Comparison of ENCODE assay signal across 15 mouse cellular contexts in genomic region chr11:50688584-50688983, GRCm38 (mm10).
DNase-seq lines count a peak whose midpoint lies in the region; ATAC-seq and TF ChIP-seq lines count a peak whose summit lies in the region.
"Had no signal": no experiment of that assay in that cellular context is flagged by ENCODE, and none has a peak within 500 bp of the region (broad histone marks: within the 10 kb centered on the region; RNA-seq: fewer than 3 reads in every experiment).

No protein-coding gene starts in this region.

- 82% methylated on average over 3 of the region's 3 CpGs for WGBS in forebrain, embryonic 11.5 days
- 86% methylated on average over 3 of the region's 3 CpGs for WGBS in forebrain, embryonic 10.5 days
- WGBS in kidney, postnatal 0 days: 96% methylated on average over 3 of the region's 3 CpGs
- WGBS in lung, postnatal 0 days: 92% methylated on average over 3 of the region's 3 CpGs

- H3K9ac ChIP-seq in forebrain, embryonic 11.5 days (ENCODE audit: low read length): no peak overlapping the region
- no peak overlapping the region for H3K9ac ChIP-seq in kidney, postnatal 0 days (ENCODE audit: low read depth, low read length)
- H3K9ac ChIP-seq in lung, postnatal 0 days (replicated peaks; ENCODE audit: low read depth): no peak overlapping the region
- H3K9ac ChIP-seq: forebrain, embryonic 15.5 days; limb, embryonic 12.5 days; neural tube, embryonic 12.5 days had no signal

- no peak for TF ChIP-seq EP300 in lung, postnatal 0 days (IDR thresholded peaks at IDR 0.05)

- ATAC-seq in forebrain, embryonic 11.5 days (replicated peaks; ENCODE audit: low FRiP score): no peak
- ATAC-seq in kidney, postnatal 0 days (replicated peaks; ENCODE audit: low FRiP score, low read depth): no peak
- no peak for ATAC-seq in lung, postnatal 0 days
- ATAC-seq: forebrain, embryonic 15.5 days; inflammation-experienced regulatory T-cells, adult 6 months had no signal

- no peaks in the 10 kb centered on the region for H3K36me3 ChIP-seq in forebrain, embryonic 11.5 days (ENCODE audit: control insufficient read depth, insufficient read depth, low read length)
- H3K36me3 ChIP-seq in forebrain, embryonic 10.5 days (replicated peaks): no peaks in the 10 kb centered on the region
- H3K36me3 ChIP-seq in kidney, postnatal 0 days (ENCODE audit: insufficient read depth, low read length): no peaks in the 10 kb centered on the region
- H3K36me3 ChIP-seq in lung, postnatal 0 days (ENCODE audit: insufficient read depth, low read length): no peaks in the 10 kb centered on the region
- H3K36me3 ChIP-seq: forebrain, embryonic 15.5 days; limb, embryonic 12.5 days; neural tube, embryonic 12.5 days had no signal

- no peak overlapping the region for H3K4me2 ChIP-seq in forebrain, embryonic 11.5 days (ENCODE audit: low read depth, low read length, severe bottlenecking)
- no peak overlapping the region for H3K4me2 ChIP-seq in kidney, postnatal 0 days (ENCODE audit: low read length)
- H3K4me2 ChIP-seq in lung, postnatal 0 days (replicated peaks; ENCODE audit: low read depth, low read length): no peak overlapping the region
- H3K4me2 ChIP-seq: forebrain, embryonic 15.5 days; limb, embryonic 12.5 days; neural tube, embryonic 12.5 days had no signal

- H3K4me1 ChIP-seq in forebrain, embryonic 11.5 days (replicated peaks; ENCODE audit: control insufficient read depth, insufficient read depth, low read length): no peaks in the 10 kb centered on the region
- H3K4me1 ChIP-seq in forebrain, embryonic 10.5 days: no peaks in the 10 kb centered on the region
- H3K4me1 ChIP-seq in kidney, postnatal 0 days (replicated peaks; ENCODE audit: insufficient read depth, low read length): no peaks in the 10 kb centered on the region
- H3K4me1 ChIP-seq in lung, postnatal 0 days (ENCODE audit: insufficient read depth, low read depth, low read length): no peaks in the 10 kb centered on the region
- H3K4me1 ChIP-seq: forebrain, embryonic 15.5 days; limb, embryonic 12.5 days; neural tube, embryonic 12.5 days had no signal

- H3K27me3 ChIP-seq in forebrain, embryonic 11.5 days (ENCODE audit: control insufficient read depth, insufficient read depth, low read length): no peaks in the 10 kb centered on the region
- no peaks in the 10 kb centered on the region for H3K27me3 ChIP-seq in forebrain, embryonic 10.5 days (ENCODE audit: poor library complexity, severe bottlenecking)
- H3K27me3 ChIP-seq in kidney, postnatal 0 days (ENCODE audit: insufficient read depth, low read length): no peaks in the 10 kb centered on the region
- H3K27me3 ChIP-seq in lung, postnatal 0 days (replicated peaks; ENCODE audit: insufficient read depth, low read length): no peaks in the 10 kb centered on the region
- H3K27me3 ChIP-seq: forebrain, embryonic 15.5 days; limb, embryonic 12.5 days; neural tube, embryonic 12.5 days had no signal

- H3K4me3 ChIP-seq in forebrain, embryonic 11.5 days (ENCODE audit: low read depth, low read length): no peak overlapping the region
- no peak overlapping the region for H3K4me3 ChIP-seq in forebrain, embryonic 10.5 days
- no peak overlapping the region for H3K4me3 ChIP-seq in kidney, postnatal 0 days (replicated peaks; ENCODE audit: low read depth, low read length)
- H3K4me3 ChIP-seq in lung, postnatal 0 days (ENCODE audit: low read depth, low read length): no peak overlapping the region
- H3K4me3 ChIP-seq: forebrain, embryonic 15.5 days; limb, embryonic 12.5 days; neural tube, embryonic 12.5 days had no signal

- no peak overlapping the region for H3K27ac ChIP-seq in forebrain, embryonic 11.5 days (ENCODE audit: low read depth, low read length)
- H3K27ac ChIP-seq in forebrain, embryonic 10.5 days: no peak overlapping the region
- no peak overlapping the region for H3K27ac ChIP-seq in kidney, postnatal 0 days
- H3K27ac ChIP-seq in lung, postnatal 0 days (ENCODE audit: low read length): no peak overlapping the region
- H3K27ac ChIP-seq: forebrain, embryonic 15.5 days; limb, embryonic 12.5 days; neural tube, embryonic 12.5 days had no signal

- TF ChIP-seq CTCF in kidney, postnatal 0 days (IDR thresholded peaks at IDR 0.05; ENCODE audit: low read depth): peak; percentile 42; the same call in 1 of the 2 replicates
- peak; percentile 41 for TF ChIP-seq CTCF in lung, postnatal 0 days (IDR thresholded peaks at IDR 0.05)

- no peaks in the 10 kb centered on the region for H3K9me3 ChIP-seq in forebrain, embryonic 11.5 days (ENCODE audit: control insufficient read depth, low read length)
- H3K9me3 ChIP-seq in forebrain, embryonic 10.5 days: no peaks in the 10 kb centered on the region
- no peaks in the 10 kb centered on the region for H3K9me3 ChIP-seq in kidney, postnatal 0 days (replicated peaks; ENCODE audit: low read length)
- no peaks in the 10 kb centered on the region for H3K9me3 ChIP-seq in lung, postnatal 0 days (ENCODE audit: low read length)
- H3K9me3 ChIP-seq: forebrain, embryonic 15.5 days; limb, embryonic 12.5 days; neural tube, embryonic 12.5 days had no signal

- DNase-seq in forebrain, embryonic 11.5 days (ENCODE audit: low spot score): peak; percentile 18
- DNase-seq in forebrain, embryonic 10.5 days (ENCODE audit: extremely low spot score, low spot score): no peak
- DNase-seq in kidney, postnatal 0 days (ENCODE audit: low spot score): no peak
- no peak for DNase-seq in kidney, adult 11 months
- no peak for DNase-seq in lung, postnatal 0 days (ENCODE audit: low spot score)
- no peak for DNase-seq in lung, adult 18-20 months
- no peak for DNase-seq in ovary, postnatal 36 days (ENCODE audit: low spot score)
- no peak for DNase-seq in spleen, postnatal 4 days (ENCODE audit: low spot score in 2 of 2)
- DNase-seq: cerebellum, postnatal 14 days; right cerebral cortex, postnatal 14 days; thymus, postnatal 36 days had no signal
